12 mouse cellular contexts compared by ENCODE assay signal in genomic region chr4:98318769-98319168, GRCm38 (mm10).
DNase-seq lines count a peak whose midpoint lies in the region; TF ChIP-seq lines count a peak whose summit lies in the region.
"Had no signal": no experiment of that assay in that cellular context is flagged by ENCODE, and none has a peak within 500 bp of the region (broad histone marks: within the 10 kb centered on the region; RNA-seq: fewer than 3 reads in every experiment).

No protein-coding gene starts in this region.

- intact Hi-C loops in gastrocnemius, postnatal 14 days (cut with DNase I; ENCODE audit: low total_unique reads) = no loop called here

- peak; percentile 42 for DNase-seq in gastrocnemius, adult 18-20 months (ENCODE audit: low spot score)
- DNase-seq in gastrocnemius, postnatal 14 days = no peak
- DNase-seq in kidney, postnatal 14 days = peak; percentile 15
- DNase-seq in kidney, postnatal 10 days = no peak
- DNase-seq in mesoderm, embryonic 11.5 days (ENCODE audit: low read depth, low spot score) = peak; percentile 42
- DNase-seq in cerebellum, adult 8-10 months = no peak
- DNase-seq in spleen, postnatal 36 days (ENCODE audit: low spot score in 2 of 2) = no peak
- DNase-seq: adrenal gland, postnatal 36 days; right cerebral cortex, postnatal 4 days had no signal

- H3K4me3 ChIP-seq in embryonic fibroblast, embryonic 13.5 days (ENCODE audit: insufficient read depth, low read length) = no peak overlapping the region
- H3K4me3 ChIP-seq: midbrain, embryonic 12.5 days had no signal

- no peak for TF ChIP-seq POLR2A in embryonic fibroblast, embryonic 13.5 days (IDR thresholded peaks at IDR 0.05; ENCODE audit: low read depth, low read length)

- H3K27ac ChIP-seq in embryonic fibroblast, embryonic 13.5 days (ENCODE audit: insufficient read depth, low read length) = peak overlapping the region; percentile 87
- H3K27ac ChIP-seq: liver, embryonic 14.5 days; midbrain, embryonic 12.5 days had no signal

- TF ChIP-seq CTCF in embryonic fibroblast, embryonic 13.5 days (IDR thresholded peaks at IDR 0.05; ENCODE audit: borderline replicate concordance, insufficient read depth, low read length) = no peak

- peaks cover 11% of the 10 kb centered on the region for H3K4me1 ChIP-seq in embryonic fibroblast, embryonic 13.5 days (ENCODE audit: control insufficient read depth, insufficient read depth, low read length)

Comparison
In these comparisons a context has a peak if more than half of its experiments do, and no peak if none do; other contexts are left out.
1. DNase-seq: peak in gastrocnemius, adult 18-20 months (single experiment), kidney, postnatal 14 days (single experiment) and mesoderm, embryonic 11.5 days (single experiment); none in gastrocnemius, postnatal 14 days (single experiment), kidney, postnatal 10 days (single experiment), cerebellum, adult 8-10 months (single experiment) and spleen, postnatal 36 days (0 of 2).